Mouse (Mus musculus): ENCODE results near the gene Anks1b. TPM values are rescaled to one million over a fixed set of nuclear protein-coding genes. Genes with fewer than 3 reads are reported as not detected.

The Anks1b gene
- polyA plus RNA-seq, 1 experiment from 2014 or later = 0.25 TPM

DNA sequence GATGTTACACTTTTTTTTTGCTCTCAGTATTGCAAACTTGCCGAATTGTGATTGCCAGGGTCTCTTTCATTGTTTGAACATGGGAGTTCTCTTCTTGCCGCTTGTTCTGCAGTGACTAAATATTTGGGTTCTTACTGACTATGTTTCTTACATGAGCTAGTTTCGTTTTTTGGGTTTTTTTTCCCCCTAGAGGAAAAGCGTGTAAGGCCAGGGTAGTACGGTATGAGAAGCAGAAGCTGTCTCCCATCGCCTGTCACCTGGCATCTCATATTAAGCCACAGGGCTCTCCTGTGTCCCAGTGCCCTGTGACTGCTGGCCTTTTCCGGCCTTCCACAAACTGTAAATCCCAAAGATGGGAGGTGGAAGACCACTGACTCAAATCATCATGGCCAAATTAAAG lies 979.1 kb downstream of the Anks1b start:
- H3K27ac ChIP-seq = no peak overlapping the region
- 66% methylated on average over 7 of the region's 7 CpGs for WGBS (ENCODE audit: insufficient replicate concordance)
- DNase-seq = no peak
- ATAC-seq (ENCODE audit: low read depth) = no peak
- no peak overlapping the region for H3K4me3 ChIP-seq (replicated peaks)
- no peaks in the 10 kb centered on the region for H3K4me1 ChIP-seq (replicated peaks)
- H3K9me3 ChIP-seq (replicated peaks) = no peaks in the 10 kb centered on the region
- H3K9ac ChIP-seq = no peak overlapping the region
- H3K4me2 ChIP-seq = no peak overlapping the region
- no peaks in the 10 kb centered on the region for H3K36me3 ChIP-seq
- H3K27me3 ChIP-seq = no peaks in the 10 kb centered on the region

DNA sequence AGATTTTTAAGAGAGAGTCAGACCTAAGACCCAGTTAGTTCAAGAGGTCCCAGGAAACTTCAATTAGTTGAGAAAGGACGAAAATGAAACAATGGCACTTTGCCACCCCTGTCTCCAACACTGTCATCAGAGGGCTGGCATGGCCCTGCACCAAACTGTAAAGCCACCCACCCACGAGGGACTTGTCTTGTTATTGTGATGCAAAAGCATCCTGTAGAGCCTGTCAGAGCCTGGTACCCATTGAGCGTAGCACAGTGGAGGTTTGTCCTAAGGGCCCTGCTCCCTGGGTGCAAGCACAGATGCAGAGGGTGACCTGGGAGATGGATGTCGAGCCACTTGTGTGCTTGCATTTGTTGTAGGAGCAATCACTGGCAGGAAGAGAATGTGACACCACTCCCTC lies 983.4 kb downstream of the Anks1b start:
- H3K4me2 ChIP-seq = no peak overlapping the region
- WGBS (ENCODE audit: insufficient replicate concordance) = 34% methylated on average over 4 of the region's 4 CpGs
- H3K27me3 ChIP-seq = no peaks in the 10 kb centered on the region
- no peaks in the 10 kb centered on the region for H3K36me3 ChIP-seq
- ATAC-seq (ENCODE audit: low read depth) (no peak), DNase-seq (no peak)
- no peaks in the 10 kb centered on the region for H3K9me3 ChIP-seq (replicated peaks)
- H3K4me1 ChIP-seq (replicated peaks) = no peaks in the 10 kb centered on the region
- no peak overlapping the region for H3K27ac ChIP-seq
- no peak overlapping the region for H3K4me3 ChIP-seq (replicated peaks)
- H3K9ac ChIP-seq = no peak overlapping the region

DNA sequence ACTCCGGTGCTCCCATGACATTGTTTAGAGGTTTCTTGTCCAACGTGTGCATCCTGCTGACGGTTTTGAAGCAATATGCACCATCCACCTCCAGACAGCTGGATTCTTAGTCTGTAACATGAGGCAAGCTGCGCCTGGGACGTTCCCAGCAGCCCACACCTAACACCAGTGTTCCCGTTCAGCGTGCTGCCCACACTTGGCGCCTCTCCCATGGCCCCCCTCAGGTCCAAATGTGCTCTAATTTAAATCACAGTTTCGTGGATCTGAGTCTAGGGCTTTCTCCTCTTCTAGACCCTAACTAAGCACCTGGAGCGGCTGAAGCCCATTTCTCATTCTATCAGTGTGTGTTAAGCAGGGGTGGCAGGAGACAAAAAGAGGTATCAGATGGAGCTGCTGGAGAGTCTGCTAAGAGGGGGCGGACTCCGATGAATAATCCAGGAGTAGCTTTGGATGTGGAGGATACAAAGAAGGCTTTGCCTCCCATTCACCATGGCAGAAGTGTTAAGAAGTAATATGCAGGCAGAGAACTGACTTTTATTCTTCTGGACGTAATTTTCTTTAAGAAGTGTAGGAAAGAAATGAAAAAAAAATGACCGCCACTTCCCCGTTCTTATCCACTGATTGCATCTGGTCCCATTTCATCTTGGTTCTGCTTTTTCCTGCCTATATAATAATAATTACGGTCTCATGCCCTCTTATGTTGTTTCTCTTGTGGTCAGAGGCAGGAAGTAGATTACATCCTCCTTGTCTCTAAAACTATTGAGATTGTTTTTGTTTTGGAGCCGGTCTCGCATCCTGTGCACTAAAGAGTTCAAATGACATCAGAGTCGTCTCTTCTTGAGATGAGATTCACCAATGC lies 986.6 kb downstream of the Anks1b start:
- Histone ChIP-seq H3K9ac (no peak overlapping the region), H3K4me1 (replicated peaks) (no peaks in the 10 kb centered on the region), H3K27ac (no peak overlapping the region), H3K4me2 (no peak overlapping the region), H3K36me3 (no peaks in the 10 kb centered on the region), H3K4me3 (replicated peaks) (no peak overlapping the region), H3K9me3 (replicated peaks) (no peaks in the 10 kb centered on the region), H3K27me3 (no peaks in the 10 kb centered on the region)
- 50% methylated on average over 19 of the region's 19 CpGs for WGBS (ENCODE audit: insufficient replicate concordance)
- ATAC-seq (ENCODE audit: low read depth) (no peak), DNase-seq (no peak)

DNA sequence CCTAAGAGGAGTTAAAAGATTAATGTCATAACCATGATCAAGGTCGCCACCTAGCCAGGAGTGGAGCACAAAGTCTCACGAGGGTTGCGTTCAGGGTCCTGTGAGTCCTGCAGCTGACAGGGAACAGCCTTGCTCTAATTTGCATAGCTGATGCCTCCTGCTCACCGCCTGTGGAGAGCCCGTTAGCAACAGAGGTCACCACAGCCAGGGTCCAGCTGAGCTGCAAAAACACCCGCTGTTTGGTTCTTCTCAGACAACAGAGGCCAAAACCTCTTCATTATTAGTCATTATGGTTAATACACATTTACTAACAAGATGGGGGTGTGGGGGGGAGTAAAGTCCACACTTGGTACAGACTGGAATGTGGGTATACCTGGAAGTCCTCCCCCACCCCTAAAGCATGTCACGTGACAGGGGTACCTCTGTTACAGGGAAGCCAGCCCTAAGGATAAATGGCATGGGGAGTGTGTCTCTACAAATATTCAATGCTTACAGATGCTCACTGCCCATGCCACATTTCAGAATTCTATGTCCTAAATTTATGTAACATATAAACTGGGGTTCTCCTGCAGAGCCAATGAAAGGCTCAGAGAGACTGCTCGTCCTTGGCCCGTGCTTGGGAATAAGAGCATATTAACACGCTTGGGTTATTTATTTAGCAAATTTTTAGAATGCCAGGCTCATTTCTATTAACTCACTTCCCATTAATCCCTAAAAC lies 990.7 kb downstream of the Anks1b start:
- no peak overlapping the region for H3K4me3 ChIP-seq (replicated peaks)
- no peak overlapping the region for H3K27ac ChIP-seq
- no peaks in the 10 kb centered on the region for H3K4me1 ChIP-seq (replicated peaks)
- no peak overlapping the region for H3K4me2 ChIP-seq
- H3K9me3 ChIP-seq (replicated peaks) = no peaks in the 10 kb centered on the region
- ATAC-seq (ENCODE audit: low read depth) = no peak
- no peaks in the 10 kb centered on the region for H3K36me3 ChIP-seq
- 17% methylated on average over 10 of the region's 10 CpGs for WGBS (ENCODE audit: insufficient replicate concordance)
- DNase-seq = no peak
- H3K9ac ChIP-seq = no peak overlapping the region
- no peaks in the 10 kb centered on the region for H3K27me3 ChIP-seq

DNA sequence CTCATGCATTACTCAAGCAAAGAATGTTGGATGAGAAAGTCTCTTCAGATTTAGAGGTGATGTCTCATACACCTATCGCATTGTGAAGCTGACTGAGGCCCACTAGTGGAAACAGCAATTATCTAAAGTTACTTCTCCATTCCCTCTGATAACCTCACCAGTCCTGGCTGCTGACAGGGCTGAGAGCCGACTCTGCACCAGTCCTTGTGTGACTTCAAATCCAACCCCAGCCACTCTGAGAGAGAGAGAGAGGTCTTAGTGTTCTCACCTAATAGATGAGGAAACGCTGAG lies 991.2 kb downstream of the Anks1b start:
- H3K4me2 ChIP-seq = no peak overlapping the region
- H3K36me3 ChIP-seq = no peaks in the 10 kb centered on the region
- no peak overlapping the region for H3K4me3 ChIP-seq (replicated peaks)
- no peaks in the 10 kb centered on the region for H3K4me1 ChIP-seq (replicated peaks)
- WGBS (ENCODE audit: insufficient replicate concordance) = 24% methylated on average over 3 of the region's 3 CpGs
- no peak overlapping the region for H3K27ac ChIP-seq
- no peak overlapping the region for H3K9ac ChIP-seq
- DNase-seq (no peak), ATAC-seq (ENCODE audit: low read depth) (no peak)
- no peaks in the 10 kb centered on the region for H3K9me3 ChIP-seq (replicated peaks)
- no peaks in the 10 kb centered on the region for H3K27me3 ChIP-seq

DNA sequence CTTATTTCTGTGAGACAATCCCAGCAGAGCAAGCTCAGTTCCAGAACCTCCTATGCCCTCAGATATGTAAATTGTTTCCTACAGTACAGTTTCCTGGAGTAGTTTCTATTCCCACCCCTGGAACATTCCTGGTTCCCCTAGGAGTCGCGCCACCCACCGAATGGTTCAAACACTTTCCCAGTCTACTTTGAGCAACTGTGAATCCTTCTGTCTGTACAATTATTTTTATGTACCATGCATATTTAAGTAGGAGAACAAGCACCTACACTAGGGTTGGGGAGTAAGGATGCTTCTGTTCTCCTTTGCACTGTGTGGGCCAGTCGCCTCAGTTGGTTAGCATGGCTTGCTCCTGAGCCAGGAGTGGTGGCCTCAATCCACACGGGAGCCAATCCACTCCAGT lies 999.9 kb downstream of the Anks1b start:
- Histone ChIP-seq H3K27me3 (no peaks in the 10 kb centered on the region), H3K4me3 (replicated peaks) (no peak overlapping the region), H3K27ac (no peak overlapping the region), H3K9ac (no peak overlapping the region), H3K9me3 (replicated peaks) (no peaks in the 10 kb centered on the region), H3K4me2 (no peak overlapping the region), H3K36me3 (no peaks in the 10 kb centered on the region), H3K4me1 (replicated peaks) (no peaks in the 10 kb centered on the region)
- 77% methylated on average over 5 of the region's 5 CpGs for WGBS (ENCODE audit: insufficient replicate concordance)
- DNase-seq (no peak), ATAC-seq (ENCODE audit: low read depth) (no peak)

DNA sequence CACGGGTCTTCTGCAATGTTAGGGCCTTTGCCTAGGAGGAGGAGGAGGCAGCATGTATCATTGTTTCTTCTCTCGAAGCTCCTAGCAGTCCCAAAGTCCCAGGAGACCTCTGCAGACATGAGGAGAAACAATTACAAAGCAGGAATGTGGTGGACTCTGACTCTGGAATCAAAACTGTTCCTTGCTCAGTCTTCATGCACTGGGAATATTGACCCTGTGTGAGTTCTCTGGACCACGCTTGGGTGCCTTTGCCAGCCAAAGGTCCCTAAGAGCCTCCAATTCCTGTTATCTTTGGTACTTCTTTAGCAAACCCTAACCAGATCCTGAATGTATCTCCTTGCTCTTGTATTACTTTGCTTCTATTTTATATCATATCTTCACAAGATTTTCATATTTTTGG lies 1000.9 kb downstream of the Anks1b start:
- Histone ChIP-seq H3K27me3 (no peaks in the 10 kb centered on the region), H3K27ac (no peak overlapping the region), H3K4me2 (no peak overlapping the region), H3K9ac (no peak overlapping the region), H3K36me3 (no peaks in the 10 kb centered on the region), H3K9me3 (replicated peaks) (no peaks in the 10 kb centered on the region), H3K4me1 (replicated peaks) (no peaks in the 10 kb centered on the region), H3K4me3 (replicated peaks) (no peak overlapping the region)
- WGBS (ENCODE audit: insufficient replicate concordance) = 54% methylated on average over 3 of the region's 3 CpGs
- DNase-seq = no peak
- no peak for ATAC-seq (ENCODE audit: low read depth)

DNA sequence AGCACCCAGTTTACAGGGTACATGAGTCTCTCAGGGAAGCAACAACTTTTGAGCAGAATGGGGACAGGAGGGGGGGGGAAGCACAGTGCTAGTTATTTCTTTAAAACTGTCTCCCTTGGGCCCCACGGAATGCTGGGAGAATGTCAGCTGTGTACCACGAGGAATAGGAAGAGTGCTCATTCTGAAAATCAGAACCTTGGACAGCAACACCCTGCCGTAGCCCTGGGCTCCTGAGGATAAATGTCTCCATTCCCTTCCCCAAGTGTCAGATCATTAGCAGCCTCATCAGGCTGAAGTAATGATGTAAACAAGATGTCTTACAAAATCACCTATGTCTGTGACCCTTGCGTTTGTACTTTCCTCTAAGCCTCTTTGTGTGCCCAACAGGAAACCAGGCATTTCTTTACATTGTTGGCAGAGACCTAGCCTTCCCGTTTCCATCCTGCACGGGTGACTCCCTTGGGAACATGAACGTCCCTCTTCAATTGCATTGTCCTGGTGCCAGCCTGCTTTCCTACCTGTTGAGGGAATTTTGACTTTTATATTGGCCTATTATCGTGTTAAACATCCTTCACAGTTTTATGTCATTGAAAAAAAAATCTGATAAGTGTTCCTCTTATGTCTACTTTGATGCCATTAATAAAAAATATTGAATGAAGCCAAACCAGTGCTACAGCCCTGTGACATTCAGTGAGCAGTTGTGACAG lies 1007.7 kb downstream of the Anks1b start:
- Histone ChIP-seq H3K4me2 (no peak overlapping the region), H3K36me3 (no peaks in the 10 kb centered on the region), H3K4me1 (replicated peaks) (no peaks in the 10 kb centered on the region), H3K27me3 (no peaks in the 10 kb centered on the region), H3K4me3 (replicated peaks) (no peak overlapping the region), H3K9me3 (replicated peaks) (no peaks in the 10 kb centered on the region), H3K9ac (no peak overlapping the region), H3K27ac (no peak overlapping the region)
- 26% methylated on average over 8 of the region's 8 CpGs for WGBS (ENCODE audit: insufficient replicate concordance)
- DNase-seq = no peak
- no peak for ATAC-seq (ENCODE audit: low read depth)

DNA sequence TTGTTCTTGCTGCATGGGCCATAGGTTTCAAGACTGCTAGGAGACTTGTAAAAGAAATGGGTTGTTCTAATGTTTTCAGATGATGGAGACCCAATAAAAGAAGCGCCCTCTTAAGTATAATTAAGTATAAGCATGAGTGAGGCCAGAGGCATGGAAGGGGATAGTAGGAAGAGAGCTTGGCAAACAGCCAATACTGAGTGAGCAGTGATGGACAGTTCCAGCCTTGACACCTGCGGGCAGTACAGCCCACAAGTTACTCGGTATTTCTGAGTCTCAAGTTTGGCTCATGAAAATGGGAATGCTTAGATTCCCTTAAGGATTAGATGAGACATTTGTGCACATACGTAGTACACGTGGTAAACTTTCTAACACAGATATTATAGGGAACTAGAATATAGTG lies 1016.3 kb downstream of the Anks1b start:
- Histone ChIP-seq H3K27me3 (no peaks in the 10 kb centered on the region), H3K36me3 (no peaks in the 10 kb centered on the region), H3K27ac (no peak overlapping the region), H3K4me1 (replicated peaks) (no peaks in the 10 kb centered on the region), H3K9ac (no peak overlapping the region), H3K4me2 (no peak overlapping the region), H3K9me3 (replicated peaks) (no peaks in the 10 kb centered on the region), H3K4me3 (replicated peaks) (no peak overlapping the region)
- ATAC-seq (ENCODE audit: low read depth) = no peak
- WGBS (ENCODE audit: insufficient replicate concordance) = 61% methylated on average over 5 of the region's 5 CpGs
- no peak for DNase-seq

DNA sequence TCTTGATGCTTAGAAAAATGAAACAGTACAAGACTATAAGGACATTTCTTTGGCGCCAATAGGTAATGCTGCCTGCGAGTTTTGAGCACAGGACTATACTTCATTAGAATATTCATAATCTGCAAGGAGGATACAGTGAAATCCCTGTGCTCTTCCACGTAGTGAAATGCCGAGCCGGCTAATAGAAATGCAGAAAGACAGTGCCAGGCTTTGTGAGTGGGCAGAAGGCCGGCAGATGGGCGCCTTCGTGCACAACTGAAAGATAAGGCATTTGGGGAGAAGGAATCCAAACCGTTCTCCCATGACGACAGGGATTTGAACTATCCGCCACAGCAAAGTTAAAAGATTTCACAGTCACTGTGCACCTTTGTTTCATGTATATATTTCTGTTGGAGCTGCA lies 1019.4 kb downstream of the Anks1b start:
- Histone ChIP-seq H3K4me1 (replicated peaks) (no peaks in the 10 kb centered on the region), H3K27me3 (no peaks in the 10 kb centered on the region), H3K9ac (no peak overlapping the region), H3K4me3 (replicated peaks) (no peak overlapping the region), H3K36me3 (no peaks in the 10 kb centered on the region), H3K4me2 (no peak overlapping the region), H3K9me3 (replicated peaks) (no peaks in the 10 kb centered on the region), H3K27ac (no peak overlapping the region)
- WGBS (ENCODE audit: insufficient replicate concordance) = 77% methylated on average over 11 of the region's 11 CpGs
- ATAC-seq (ENCODE audit: low read depth) (no peak), DNase-seq (no peak)

DNA sequence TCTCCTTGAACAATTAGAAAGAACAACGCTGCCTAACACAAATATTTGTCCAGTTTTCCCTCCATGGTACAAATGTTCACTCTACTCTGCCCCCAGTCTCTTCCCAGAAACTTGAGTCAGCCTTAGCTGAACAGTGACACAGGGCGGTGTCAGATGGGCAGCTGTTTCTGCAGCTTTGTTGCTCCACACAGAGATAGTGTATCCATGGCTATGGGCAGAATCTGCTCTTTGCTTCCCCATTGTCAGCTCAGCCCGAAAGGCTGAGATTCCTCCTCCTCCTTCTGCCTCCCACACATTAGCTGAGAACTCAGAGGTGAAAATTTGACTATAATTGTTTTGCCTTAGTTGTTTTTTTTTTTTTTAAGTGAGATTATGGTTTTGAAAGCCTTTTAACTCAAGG lies 1024.6 kb downstream of the Anks1b start:
- Histone ChIP-seq H3K9ac (no peak overlapping the region), H3K36me3 (no peaks in the 10 kb centered on the region), H3K27me3 (no peaks in the 10 kb centered on the region), H3K4me1 (replicated peaks) (no peaks in the 10 kb centered on the region), H3K9me3 (replicated peaks) (no peaks in the 10 kb centered on the region), H3K27ac (no peak overlapping the region), H3K4me3 (replicated peaks) (no peak overlapping the region), H3K4me2 (no peak overlapping the region)
- no peak for DNase-seq
- ATAC-seq (ENCODE audit: low read depth) = no peak
- 52% methylated on average over 3 of the region's 3 CpGs for WGBS (ENCODE audit: insufficient replicate concordance)

Measured in liver, embryonic 13.5 days (tissue).